Mouse (Mus musculus) liver, postnatal 0 days (tissue): ENCODE measurements around the gene Klf11.

Source experiments
- CTCF ChIP-seq: sonication (generic); IDR thresholded peaks from 2 replicates; pipeline ENCODE4 v1.5.1; 2016; ENCODE audit warnings: antibody characterized with exemption, low read depth
- EP300 ChIP-seq: IDR thresholded peaks from 2 replicates; pipeline ENCODE4 v1.6.1; 2016; ENCODE audit warnings: antibody characterized with exemption, low read depth, mild to moderate bottlenecking

DNA sequence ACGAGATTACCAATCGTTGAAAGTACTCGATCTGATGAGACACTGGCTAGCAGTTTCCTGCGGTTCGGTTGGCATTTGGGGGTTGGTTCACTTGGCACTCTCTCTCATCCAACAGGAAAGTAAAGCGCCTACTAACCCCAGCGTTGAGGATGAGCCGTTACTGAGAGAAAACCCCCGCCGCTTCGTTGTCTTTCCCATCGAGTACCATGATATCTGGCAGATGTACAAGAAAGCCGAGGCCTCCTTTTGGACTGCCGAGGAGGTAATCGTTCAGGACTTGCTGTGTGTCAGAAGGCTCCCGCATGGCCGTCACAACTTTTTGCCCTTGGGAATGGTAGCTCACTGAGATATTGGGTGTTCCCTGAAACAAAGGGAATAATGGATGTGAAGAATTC is 57.7 kb downstream of the Klf11 start:
- TF ChIP-seq EP300 (no peak), CTCF (no peak)
